Mouse (Mus musculus) ovary, adult 10 weeks (tissue): ENCODE measurements around the gene Prss12. TPM values are rescaled to one million over a fixed set of nuclear protein-coding genes. Genes with fewer than 3 reads are reported as not detected.

ENCODE experiments used
- polyA plus RNA-seq: library from polyadenylated mRNA; stranded (reverse); fragments of 350-450 nt; fragmentation: Illumina TruSeq; extraction: RNeasy Lipid Tissue Mini Kit (QIAGEN cat#74804); gene quantifications from one replicate; pipeline ENCODE4 v1.2.3, GENCODE M21; 2014

The Prss12 gene
- polyA plus RNA-seq, result 0.46 TPM

DNA sequence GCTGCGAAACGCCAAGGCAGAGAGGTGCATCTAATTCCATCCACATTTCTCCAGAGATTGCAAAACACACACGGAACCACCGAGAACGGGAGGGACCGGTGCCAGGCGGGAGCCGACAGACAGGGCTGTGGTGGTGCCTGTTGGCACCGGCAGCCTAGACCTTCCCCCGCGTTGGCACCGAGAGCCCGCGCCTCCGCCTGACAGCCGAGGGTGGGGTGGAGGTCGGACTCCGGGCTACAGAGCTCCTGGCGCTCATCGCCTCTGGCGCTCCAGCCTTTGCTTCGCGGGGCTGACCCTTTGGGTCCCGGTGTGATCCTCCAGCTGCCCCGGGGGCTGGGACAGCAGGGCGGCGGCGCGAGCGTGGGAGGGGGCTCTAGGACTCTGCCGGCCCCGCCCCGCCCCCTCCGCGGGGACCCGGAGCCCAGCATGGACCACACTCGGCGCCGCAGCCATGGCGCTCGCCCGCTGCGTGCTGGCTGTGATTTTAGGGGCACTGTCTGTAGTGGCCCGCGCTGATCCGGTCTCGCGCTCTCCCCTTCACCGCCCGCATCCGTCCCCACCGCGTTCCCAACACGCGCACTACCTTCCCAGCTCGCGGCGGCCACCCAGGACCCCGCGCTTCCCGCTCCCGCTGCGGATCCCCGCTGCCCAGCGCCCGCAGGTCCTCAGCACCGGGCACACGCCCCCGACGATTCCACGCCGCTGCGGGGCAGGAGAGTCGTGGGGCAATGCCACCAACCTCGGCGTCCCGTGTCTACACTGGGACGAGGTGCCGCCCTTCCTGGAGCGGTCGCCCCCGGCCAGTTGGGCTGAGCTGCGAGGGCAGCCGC is at the start of gene Prss12:
Gene Prss12 (plus strand): TSS at position 206 of the 830 bp plus-strand sequence.

Other genes starting within 250 kb of the Prss12 start
- gene Synpo2, start 210.8 kb upstream of the Prss12 start, polyA plus RNA-seq, result 137 TPM
- 131 TPM for gene Sec24d, start 179.5 kb upstream of the Prss12 start, polyA plus RNA-seq
- gene Mettl14, start 60.8 kb upstream of the Prss12 start, polyA plus RNA-seq, result 71.4 TPM
- gene Ndst3, start 243.9 kb downstream of the Prss12 start, polyA plus RNA-seq, result 0.63 TPM